Mouse (Mus musculus) spleen, postnatal 10 days (tissue): ENCODE measurements around the gene Tsga10ip.

Experiments
- DNase-seq, 2 experiments: peaks; one replicate each; pipeline ENCODE4 v3.0.0; 2021 to 2022; ENCODE audit warnings: low spot score in 2 of 2

The Tsga10ip gene

GRCm38 (mm10) chr19:5345297-5346131, 56.8 kb downstream of the Tsga10ip start:
- no peak for DNase-seq

DNA sequence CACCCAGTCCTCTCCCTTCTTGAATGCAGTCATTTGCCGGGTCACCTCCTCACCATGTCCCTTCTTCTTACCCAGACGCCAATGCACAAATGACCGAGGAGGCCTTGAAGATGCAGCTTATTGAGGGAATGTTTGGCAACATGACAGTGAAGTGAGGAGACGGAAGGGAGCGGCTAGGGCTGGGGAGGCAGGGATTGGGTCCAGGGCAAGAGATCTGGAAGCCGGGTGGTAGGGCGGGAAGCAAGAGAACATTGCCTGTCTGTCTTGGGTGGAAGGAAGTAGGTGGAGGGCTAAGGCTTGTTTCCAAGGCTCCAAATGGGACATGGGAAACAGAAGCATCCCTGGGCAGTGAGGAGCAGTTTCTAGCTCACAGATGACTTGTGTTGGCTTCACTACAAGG, 61.0 kb downstream of the Tsga10ip start:
- no peak for DNase-seq
